Mouse (Mus musculus) spleen, postnatal 36 days (tissue): ENCODE data around the gene Lexm.

Source experiments
- DNase-seq, 2 experiments: peaks; one replicate each; pipeline ENCODE4 v3.0.0; 2022; ENCODE audit warnings: low spot score in 2 of 2, mixed read lengths in 1 of 2

Lexm gene

GRCm38 (mm10) chr4:106541491-106541890, 75.5 kb downstream of the Lexm start:
- DNase-seq, result no peak
